Mouse (Mus musculus): ENCODE measurements around the gene Cdk1. TPM values are rescaled to one million over a fixed set of nuclear protein-coding genes. Genes with fewer than 3 reads are reported as not detected.

Gene Cdk1
- polyA plus RNA-seq, 1 experiment from 2014 or later: 531 TPM

- Histone ChIP-seq H3K36me3 (ENCODE audit: insufficient read depth, low read length) (no peaks in the 10 kb centered on the region), H3K4me3 (ENCODE audit: low read length) (peak overlapping the region; percentile 32), H3K27me3 (ENCODE audit: insufficient read depth, low read length) (no peaks in the 10 kb centered on the region), H3K27ac (ENCODE audit: low read length) (no peak overlapping the region), H3K4me2 (replicated peaks; ENCODE audit: low read depth, low read length) (peak overlapping the region; percentile 60), H3K9ac (replicated peaks; ENCODE audit: low read length) (peak overlapping the region; percentile 39; the same call in 1 of the 2 replicates), H3K4me1 (ENCODE audit: insufficient read depth, low read length) (peaks cover 7% of the 10 kb centered on the region), H3K9me3 (ENCODE audit: low read length) (peaks cover 9% of the 10 kb centered on the region; the same call in 1 of the 2 replicates)
- WGBS: 43% methylated on average over 21 of the region's 21 CpGs
- peak; percentile 90 for ATAC-seq (ENCODE audit: low FRiP score, low TSS enrichment)
Measured at GRCm38 (mm10) chr10:69320667-69321518, 31.8 kb downstream of the Cdk1 start.

- Histone ChIP-seq H3K36me3 (ENCODE audit: insufficient read depth, low read length) (no peaks in the 10 kb centered on the region), H3K27ac (ENCODE audit: low read length) (no peak overlapping the region), H3K4me1 (ENCODE audit: insufficient read depth, low read length) (peaks cover 13% of the 10 kb centered on the region), H3K9me3 (ENCODE audit: low read length) (peaks cover 9% of the 10 kb centered on the region; the same call in 1 of the 2 replicates), H3K4me3 (ENCODE audit: low read length) (no peak overlapping the region), H3K9ac (replicated peaks; ENCODE audit: low read length) (no peak overlapping the region), H3K4me2 (replicated peaks; ENCODE audit: low read depth, low read length) (no peak overlapping the region), H3K27me3 (ENCODE audit: insufficient read depth, low read length) (no peaks in the 10 kb centered on the region)
- 92% methylated on average over 11 of the region's 11 CpGs for WGBS
- no peak for ATAC-seq (ENCODE audit: low FRiP score, low TSS enrichment)
Measured at GRCm38 (mm10) chr10:69318514-69318913, 34.2 kb downstream of the Cdk1 start.

GRCm38 (mm10) chr10:69313944-69314343 lies 38.8 kb downstream of the Cdk1 start:
- ATAC-seq (ENCODE audit: low FRiP score, low TSS enrichment): no peak
- H3K36me3 ChIP-seq (ENCODE audit: insufficient read depth, low read length): no peaks in the 10 kb centered on the region
- H3K4me1 ChIP-seq (ENCODE audit: insufficient read depth, low read length): peaks cover 10% of the 10 kb centered on the region
- no peaks in the 10 kb centered on the region for H3K27me3 ChIP-seq (ENCODE audit: insufficient read depth, low read length)
- H3K4me3 ChIP-seq (ENCODE audit: low read length): no peak overlapping the region
- WGBS: 49% methylated on average over 8 of the region's 8 CpGs
- no peak overlapping the region for H3K4me2 ChIP-seq (replicated peaks; ENCODE audit: low read depth, low read length)
- H3K27ac ChIP-seq (ENCODE audit: low read length): no peak overlapping the region
- peaks cover 4% of the 10 kb centered on the region; the same call in 1 of the 2 replicates for H3K9me3 ChIP-seq (ENCODE audit: low read length)
- H3K9ac ChIP-seq (replicated peaks; ENCODE audit: low read length): no peak overlapping the region

- Histone ChIP-seq H3K27me3 (ENCODE audit: insufficient read depth, low read length) (no peaks in the 10 kb centered on the region), H3K27ac (ENCODE audit: low read length) (no peak overlapping the region), H3K36me3 (ENCODE audit: insufficient read depth, low read length) (no peaks in the 10 kb centered on the region), H3K9ac (replicated peaks; ENCODE audit: low read length) (no peak overlapping the region), H3K4me1 (ENCODE audit: insufficient read depth, low read length) (peaks cover 11% of the 10 kb centered on the region), H3K4me3 (ENCODE audit: low read length) (no peak overlapping the region), H3K4me2 (replicated peaks; ENCODE audit: low read depth, low read length) (no peak overlapping the region), H3K9me3 (ENCODE audit: low read length) (no peaks in the 10 kb centered on the region)
- WGBS: 73% methylated on average over 16 of the region's 16 CpGs
- no peak for ATAC-seq (ENCODE audit: low FRiP score, low TSS enrichment)
Measured at GRCm38 (mm10) chr10:69311867-69312266, 40.9 kb downstream of the Cdk1 start.

- no peak for ATAC-seq (ENCODE audit: low FRiP score, low TSS enrichment)
- Histone ChIP-seq H3K36me3 (ENCODE audit: insufficient read depth, low read length) (no peaks in the 10 kb centered on the region), H3K4me1 (ENCODE audit: insufficient read depth, low read length) (peaks cover 16% of the 10 kb centered on the region), H3K9ac (replicated peaks; ENCODE audit: low read length) (no peak overlapping the region), H3K4me3 (ENCODE audit: low read length) (no peak overlapping the region), H3K9me3 (ENCODE audit: low read length) (no peaks in the 10 kb centered on the region), H3K27me3 (ENCODE audit: insufficient read depth, low read length) (no peaks in the 10 kb centered on the region), H3K4me2 (replicated peaks; ENCODE audit: low read depth, low read length) (no peak overlapping the region), H3K27ac (ENCODE audit: low read length) (no peak overlapping the region)
- 35% methylated on average over 5 of the region's 5 CpGs for WGBS
Measured at GRCm38 (mm10) chr10:69309109-69309508, 43.6 kb downstream of the Cdk1 start.

GRCm38 (mm10) chr10:69307067-69307466 lies 45.7 kb downstream of the Cdk1 start:
- no peak overlapping the region for H3K4me3 ChIP-seq (ENCODE audit: low read length)
- H3K9ac ChIP-seq (replicated peaks; ENCODE audit: low read length): no peak overlapping the region
- no peak overlapping the region for H3K27ac ChIP-seq (ENCODE audit: low read length)
- H3K9me3 ChIP-seq (ENCODE audit: low read length): no peaks in the 10 kb centered on the region
- H3K4me2 ChIP-seq (replicated peaks; ENCODE audit: low read depth, low read length): no peak overlapping the region
- no peaks in the 10 kb centered on the region for H3K36me3 ChIP-seq (ENCODE audit: insufficient read depth, low read length)
- peaks cover 14% of the 10 kb centered on the region for H3K4me1 ChIP-seq (ENCODE audit: insufficient read depth, low read length)
- no peaks in the 10 kb centered on the region for H3K27me3 ChIP-seq (ENCODE audit: insufficient read depth, low read length)
- 35% methylated on average over 5 of the region's 5 CpGs for WGBS
- peak; percentile 68 for ATAC-seq (ENCODE audit: low FRiP score, low TSS enrichment)

GRCm38 (mm10) chr10:69306205-69306604 lies 46.5 kb downstream of the Cdk1 start:
- Histone ChIP-seq H3K27me3 (ENCODE audit: insufficient read depth, low read length) (no peaks in the 10 kb centered on the region), H3K27ac (ENCODE audit: low read length) (peak overlapping the region; percentile 72), H3K4me1 (ENCODE audit: insufficient read depth, low read length) (peaks cover 14% of the 10 kb centered on the region), H3K36me3 (ENCODE audit: insufficient read depth, low read length) (no peaks in the 10 kb centered on the region), H3K9me3 (ENCODE audit: low read length) (no peaks in the 10 kb centered on the region), H3K4me3 (ENCODE audit: low read length) (no peak overlapping the region), H3K9ac (replicated peaks; ENCODE audit: low read length) (no peak overlapping the region), H3K4me2 (replicated peaks; ENCODE audit: low read depth, low read length) (no peak overlapping the region)
- no peak for ATAC-seq (ENCODE audit: low FRiP score, low TSS enrichment)
- 52% methylated on average over 14 of the region's 14 CpGs for WGBS

GRCm38 (mm10) chr10:69305600-69305999 lies 47.1 kb downstream of the Cdk1 start:
- H3K4me1 ChIP-seq (ENCODE audit: insufficient read depth, low read length): peaks cover 14% of the 10 kb centered on the region
- no peaks in the 10 kb centered on the region for H3K27me3 ChIP-seq (ENCODE audit: insufficient read depth, low read length)
- H3K9ac ChIP-seq (replicated peaks; ENCODE audit: low read length): no peak overlapping the region
- peak overlapping the region; percentile 72 for H3K27ac ChIP-seq (ENCODE audit: low read length)
- no peaks in the 10 kb centered on the region for H3K36me3 ChIP-seq (ENCODE audit: insufficient read depth, low read length)
- H3K4me3 ChIP-seq (ENCODE audit: low read length): no peak overlapping the region
- 18% methylated on average over 7 of the region's 7 CpGs for WGBS
- H3K9me3 ChIP-seq (ENCODE audit: low read length): no peaks in the 10 kb centered on the region
- peak; percentile 64; the same call in 1 of the 2 replicates for ATAC-seq (ENCODE audit: low FRiP score, low TSS enrichment)
- peak overlapping the region; percentile 27; the same call in 1 of the 2 replicates for H3K4me2 ChIP-seq (replicated peaks; ENCODE audit: low read depth, low read length)

GRCm38 (mm10) chr10:69304819-69305218 lies 47.9 kb downstream of the Cdk1 start:
- peak; percentile 21; the same call in 1 of the 2 replicates for ATAC-seq (ENCODE audit: low FRiP score, low TSS enrichment)
- Histone ChIP-seq H3K4me1 (ENCODE audit: insufficient read depth, low read length) (peaks cover 14% of the 10 kb centered on the region), H3K9me3 (ENCODE audit: low read length) (no peaks in the 10 kb centered on the region), H3K4me3 (ENCODE audit: low read length) (no peak overlapping the region), H3K9ac (replicated peaks; ENCODE audit: low read length) (no peak overlapping the region), H3K27ac (ENCODE audit: low read length) (peak overlapping the region; percentile 72), H3K36me3 (ENCODE audit: insufficient read depth, low read length) (no peaks in the 10 kb centered on the region), H3K27me3 (ENCODE audit: insufficient read depth, low read length) (no peaks in the 10 kb centered on the region), H3K4me2 (replicated peaks; ENCODE audit: low read depth, low read length) (no peak overlapping the region)
- WGBS: 79% methylated on average over 3 of the region's 3 CpGs

- no peaks in the 10 kb centered on the region for H3K27me3 ChIP-seq (ENCODE audit: insufficient read depth, low read length)
- H3K9ac ChIP-seq (replicated peaks; ENCODE audit: low read length): no peak overlapping the region
- no peak overlapping the region for H3K4me3 ChIP-seq (ENCODE audit: low read length)
- no peaks in the 10 kb centered on the region for H3K36me3 ChIP-seq (ENCODE audit: insufficient read depth, low read length)
- no peak for ATAC-seq (ENCODE audit: low FRiP score, low TSS enrichment)
- no peak overlapping the region for H3K4me2 ChIP-seq (replicated peaks; ENCODE audit: low read depth, low read length)
- H3K9me3 ChIP-seq (ENCODE audit: low read length): no peaks in the 10 kb centered on the region
- 80% methylated on average over 3 of the region's 3 CpGs for WGBS
- H3K4me1 ChIP-seq (ENCODE audit: insufficient read depth, low read length): peaks cover 10% of the 10 kb centered on the region
- H3K27ac ChIP-seq (ENCODE audit: low read length): no peak overlapping the region
Measured at GRCm38 (mm10) chr10:69302667-69303066, 50.1 kb downstream of the Cdk1 start.
